Mouse (Mus musculus) NIH3T3 (cell line): ENCODE data around the gene Lamtor4.
"Not testable (repeated sequence)": the region's sequence is repeated elsewhere in the genome, so short reads cannot be mapped to it uniquely, and the experiment has no call there.

Experiments
- DNase-seq: peaks from one replicate; pipeline ENCODE4 v3.0.0-alpha.2; 2012; ENCODE audit warnings: low read depth

Gene Lamtor4

DNA sequence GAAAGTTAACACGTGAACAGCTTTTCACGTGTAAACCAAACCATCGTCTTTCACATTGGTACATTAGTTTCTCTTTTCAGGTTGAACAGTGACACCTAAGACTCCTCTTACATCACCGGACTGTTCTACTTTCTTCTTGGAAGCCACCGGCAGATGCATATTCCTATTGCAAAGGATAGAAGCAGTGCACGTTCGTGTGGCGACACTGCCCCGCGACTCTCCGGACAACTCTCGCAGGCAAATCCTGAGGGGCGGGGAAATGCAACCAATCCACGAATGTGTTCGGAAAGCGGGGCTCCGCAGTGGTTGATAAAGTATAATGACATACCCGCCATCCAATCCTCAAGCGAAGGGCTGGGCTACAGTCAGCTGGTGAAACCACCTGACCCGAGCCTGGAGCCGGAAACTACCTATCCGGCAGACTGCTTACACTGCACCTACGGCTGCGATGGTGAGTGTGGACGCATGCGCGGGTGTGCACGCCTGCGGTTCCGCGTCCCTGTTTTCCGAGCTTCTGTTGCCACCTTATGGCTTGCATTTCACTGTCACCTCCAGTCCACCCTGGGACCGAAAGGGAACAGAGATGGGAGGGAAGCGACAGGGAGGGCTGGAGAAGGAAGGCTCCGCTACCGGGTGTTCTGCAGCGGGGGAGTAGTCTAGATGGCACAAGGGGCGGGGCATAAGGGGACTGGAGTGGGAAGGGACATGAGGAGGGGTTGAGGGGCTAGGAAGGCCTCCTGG, at the start of gene Lamtor4:
Gene Lamtor4, plus strand, starts transcription at position 130 of the 741 bp plus-strand sequence.
- peak; percentile 97 for DNase-seq

DNA sequence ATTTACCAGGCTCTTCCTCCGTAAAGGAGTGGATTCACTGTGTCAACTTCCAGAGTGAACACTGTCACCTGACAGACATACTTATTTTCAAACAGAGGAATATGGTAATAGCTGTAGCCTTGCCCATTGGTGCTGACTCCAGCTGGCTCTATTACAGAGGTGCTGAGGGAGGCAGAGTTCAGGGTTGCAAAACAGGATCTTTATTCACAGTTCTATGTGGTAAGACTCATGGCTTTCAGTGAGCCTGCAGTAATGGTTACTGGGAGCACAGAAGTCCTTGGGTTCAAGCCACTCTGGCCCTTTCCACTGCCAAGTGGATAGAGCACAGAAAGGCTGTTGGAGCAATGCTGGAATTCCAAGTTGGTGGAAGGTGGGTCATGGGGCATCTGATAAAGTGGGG, 48.0 kb upstream of the Lamtor4 start:
- DNase-seq = no peak

DNA sequence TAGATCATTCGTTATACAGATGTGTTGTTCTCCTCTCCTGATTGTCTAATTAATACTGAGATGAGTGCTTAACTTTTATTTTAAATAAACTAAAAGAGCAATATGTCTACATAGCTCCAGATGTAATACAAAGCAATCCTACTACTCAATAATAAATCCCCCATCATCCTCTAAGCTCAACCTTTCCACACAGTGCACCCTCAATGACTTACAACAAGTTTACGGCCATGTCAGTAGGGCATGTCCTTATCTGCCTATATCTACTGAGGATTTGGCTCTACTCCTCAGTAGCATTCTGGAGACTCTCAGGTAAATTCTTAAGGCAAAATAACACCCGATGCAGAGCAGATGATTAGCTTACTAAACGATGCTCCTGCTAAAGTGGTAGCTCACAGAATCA, 47.4 kb upstream of the Lamtor4 start:
- DNase-seq = no peak

DNA sequence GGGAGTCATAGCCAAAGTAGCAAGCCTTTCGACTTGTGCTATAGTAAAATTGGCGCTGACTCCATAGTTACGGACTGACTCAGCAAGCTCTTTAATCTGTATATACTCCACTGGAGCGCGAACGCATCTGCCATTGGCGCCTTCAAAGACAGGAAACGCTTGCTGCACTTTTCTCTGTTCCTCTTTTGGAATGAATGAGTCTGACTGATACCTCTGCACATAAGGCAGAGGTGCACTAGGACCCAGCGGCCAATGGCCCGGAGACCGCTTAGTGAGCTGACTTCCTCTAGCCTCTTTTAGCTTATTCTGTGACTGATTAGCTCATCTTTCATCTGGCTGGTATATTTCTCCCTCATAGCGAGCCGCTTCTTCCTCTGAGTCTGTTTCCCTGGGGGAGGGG, 38.6 kb upstream of the Lamtor4 start:
- not testable (repeated sequence) for DNase-seq

DNA sequence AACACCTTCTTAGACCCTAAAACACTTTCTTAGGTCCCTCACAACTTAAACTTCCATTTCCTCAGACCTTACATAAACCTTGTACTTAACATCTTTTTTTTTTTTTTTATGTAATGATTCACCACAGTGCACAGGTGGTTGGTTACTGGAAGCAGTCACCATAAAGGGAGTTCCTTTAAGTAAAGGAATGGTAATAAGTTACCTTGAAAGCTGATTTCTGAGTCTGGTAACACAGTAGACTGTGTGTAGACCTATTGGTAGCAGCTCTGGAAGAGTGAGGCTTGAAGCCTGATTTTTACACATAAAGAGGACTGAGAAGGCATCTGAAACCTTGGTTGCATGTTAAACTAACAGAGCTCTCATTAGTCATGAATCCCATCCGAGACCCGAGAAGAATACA, 35.4 kb upstream of the Lamtor4 start:
- no peak for DNase-seq

DNA sequence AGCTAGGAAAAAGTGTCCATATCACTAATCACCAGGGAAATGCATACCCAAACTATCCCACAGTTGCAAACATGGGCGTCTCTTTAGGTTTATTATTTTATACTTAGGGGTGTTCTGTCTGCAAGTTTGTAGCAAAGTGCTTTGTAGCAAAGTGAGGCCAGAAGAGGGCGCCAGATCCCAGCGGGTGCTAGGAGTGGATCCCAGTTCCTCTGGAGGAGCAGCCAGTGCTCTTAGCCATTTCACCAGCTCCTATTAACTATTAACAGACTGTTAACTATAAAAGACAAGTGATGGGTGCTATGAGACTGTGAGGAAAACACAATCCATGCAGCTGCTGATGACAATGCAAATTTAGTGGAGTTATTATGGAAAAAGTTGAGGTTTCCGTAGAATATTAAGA, 33.2 kb upstream of the Lamtor4 start:
- peak; percentile 89 for DNase-seq

DNA sequence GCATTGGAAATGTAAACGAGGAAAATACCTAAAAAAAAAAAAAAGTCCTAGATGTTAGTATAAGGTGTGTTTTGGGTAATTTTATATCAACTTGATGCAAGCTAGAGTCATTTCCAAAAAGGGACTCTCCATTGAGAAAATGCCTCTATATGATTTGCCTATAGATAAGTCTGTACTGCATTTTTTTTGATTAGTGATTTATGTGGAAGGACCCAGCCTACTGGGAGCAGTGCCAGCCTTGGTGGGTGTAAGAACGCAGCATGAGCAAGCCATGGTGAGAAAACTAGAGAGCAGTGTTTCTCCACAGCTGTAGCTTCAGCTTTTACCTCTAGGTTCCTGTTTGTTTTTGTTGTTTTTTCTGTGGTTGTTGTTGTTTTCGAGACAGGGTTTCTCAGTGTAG, 32.0 kb upstream of the Lamtor4 start:
- no peak for DNase-seq

DNA sequence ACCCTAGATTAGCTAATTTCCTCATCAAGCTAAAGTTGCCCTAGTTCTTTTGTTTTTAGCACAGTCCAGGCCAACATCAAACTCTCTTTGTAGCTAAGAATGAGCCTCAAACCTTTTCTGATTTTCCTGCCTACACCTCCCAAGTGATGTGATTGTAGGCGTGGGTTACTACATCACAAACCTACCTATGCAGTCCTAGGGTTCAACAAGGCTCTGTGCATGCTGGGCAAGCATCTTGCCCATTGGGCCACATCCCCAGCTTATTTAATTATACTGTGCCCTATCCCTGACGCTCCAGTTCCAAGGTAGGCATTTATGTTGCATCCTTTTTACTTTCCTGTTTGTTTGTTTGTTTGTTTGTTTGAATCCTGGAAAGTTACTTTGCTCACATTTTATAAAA, 29.6 kb upstream of the Lamtor4 start, which contains the start of gene Nxpe5:
Gene Nxpe5, plus strand, starts transcription at position 199 of the 400 bp plus-strand sequence.
- DNase-seq = no peak

DNA sequence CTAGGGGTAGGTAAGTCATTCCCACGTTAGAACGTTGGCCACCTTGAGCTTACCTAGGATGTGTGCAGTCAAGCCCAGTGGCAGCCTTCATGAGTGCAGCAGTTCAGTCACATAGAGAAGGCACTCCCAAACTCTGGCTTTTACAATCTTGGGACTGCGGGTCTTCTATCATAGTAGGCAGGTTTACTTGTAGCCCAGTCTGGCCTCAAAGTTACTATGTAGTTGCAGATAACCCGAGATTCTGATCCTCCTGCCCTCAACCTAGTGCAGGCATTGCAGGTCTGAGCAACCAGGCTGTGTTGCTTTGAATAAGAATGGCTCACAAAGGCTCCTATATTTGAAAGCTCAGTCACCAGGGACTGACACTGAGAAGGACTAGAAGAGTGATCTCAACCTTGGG, 28.8 kb upstream of the Lamtor4 start:
- DNase-seq = no peak

DNA sequence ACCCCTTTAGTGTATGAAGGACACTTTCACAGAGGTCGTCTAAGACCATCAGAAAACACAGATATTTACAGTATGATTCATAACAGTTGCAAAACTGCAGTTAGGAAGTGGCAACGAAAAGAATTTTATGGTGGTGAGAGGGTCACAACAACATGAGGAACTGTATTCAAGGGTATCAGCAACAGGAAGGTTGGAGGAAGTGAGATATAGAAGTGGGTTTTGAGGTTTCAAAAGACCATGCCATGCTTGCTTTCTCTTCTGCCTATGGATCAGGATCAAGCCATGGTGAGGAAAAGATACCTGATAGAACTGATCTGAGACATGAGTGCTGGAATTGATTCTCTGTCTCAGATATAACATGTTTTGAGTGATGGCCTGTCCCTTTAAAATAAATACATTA, 27.9 kb upstream of the Lamtor4 start:
- DNase-seq = no peak

DNA sequence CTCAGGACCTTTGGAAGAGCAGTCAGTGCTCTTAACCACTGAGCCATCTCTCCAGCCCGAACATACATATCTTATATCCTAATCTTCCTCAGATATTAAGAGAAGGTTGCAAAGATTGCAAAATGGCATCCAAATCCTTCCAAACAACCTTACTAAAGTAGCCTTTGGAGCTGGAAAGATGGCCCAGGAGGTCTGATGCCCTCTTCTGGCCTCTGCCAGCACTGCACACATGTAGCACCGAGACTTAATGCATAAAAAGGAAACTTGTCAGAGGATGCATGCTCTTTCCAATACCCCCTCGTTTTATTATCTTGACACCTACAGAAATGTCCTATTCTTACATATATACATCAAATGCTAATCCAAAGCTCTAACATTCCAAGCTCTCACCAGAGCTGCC, 27.3 kb upstream of the Lamtor4 start:
- DNase-seq = peak; percentile 63

DNA sequence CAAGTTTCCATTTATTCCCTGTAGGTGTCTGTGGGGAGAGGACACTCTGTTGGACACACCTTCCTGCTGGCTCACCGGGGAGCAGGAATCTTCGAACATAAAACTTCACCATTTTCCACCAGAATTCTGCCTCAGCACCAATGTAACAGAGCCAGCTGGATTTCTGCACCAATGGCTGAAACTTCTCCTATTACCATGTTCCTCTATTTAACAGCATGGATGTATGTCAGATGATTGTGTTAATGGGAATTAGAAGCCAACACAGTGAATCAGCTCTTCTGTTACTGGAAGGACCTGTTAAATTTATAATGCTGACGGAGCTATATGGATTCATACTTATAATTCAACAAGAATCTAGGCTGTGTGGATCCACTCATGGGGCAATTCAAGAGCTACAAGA, 25.8 kb upstream of the Lamtor4 start:
- no peak for DNase-seq

DNA sequence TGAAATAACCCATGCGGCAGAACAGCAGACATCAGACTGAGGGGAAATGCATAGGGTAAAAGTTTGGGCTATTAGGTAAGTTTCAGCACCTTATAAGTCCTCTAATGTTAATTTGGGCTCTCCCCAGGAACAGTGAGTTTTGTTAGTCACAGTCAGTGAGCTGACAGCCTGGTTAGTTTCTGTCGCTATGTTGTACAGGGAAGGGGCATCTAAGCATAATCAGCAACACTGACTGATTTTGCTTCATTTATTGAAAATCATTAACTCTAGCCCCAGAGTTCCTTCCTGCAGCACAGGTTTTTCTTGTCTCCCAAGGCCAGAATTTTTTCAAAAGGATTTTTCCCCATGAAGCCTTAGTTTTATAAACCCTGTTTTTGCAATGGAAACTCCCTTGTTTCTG, 21.5 kb upstream of the Lamtor4 start:
- no peak for DNase-seq

DNA sequence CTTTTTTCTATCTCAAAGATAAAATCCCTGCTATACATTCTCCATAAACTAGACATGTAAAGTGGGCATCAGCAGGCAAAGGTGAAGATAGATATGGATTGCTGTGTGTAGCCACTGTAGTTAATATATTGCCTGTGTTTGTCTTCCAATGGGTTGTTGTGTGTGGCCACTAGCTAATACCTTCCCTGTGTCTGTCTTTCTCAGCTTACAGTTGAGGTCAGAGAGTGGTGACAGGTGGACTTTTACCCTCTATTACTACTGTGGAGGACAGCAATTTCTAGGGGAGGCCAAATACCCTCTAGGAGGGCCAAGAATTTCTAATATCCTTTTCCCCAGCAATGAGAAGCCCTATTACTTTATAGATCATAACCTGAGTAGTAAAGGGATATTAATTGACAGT, 21.1 kb upstream of the Lamtor4 start:
- no peak for DNase-seq

DNA sequence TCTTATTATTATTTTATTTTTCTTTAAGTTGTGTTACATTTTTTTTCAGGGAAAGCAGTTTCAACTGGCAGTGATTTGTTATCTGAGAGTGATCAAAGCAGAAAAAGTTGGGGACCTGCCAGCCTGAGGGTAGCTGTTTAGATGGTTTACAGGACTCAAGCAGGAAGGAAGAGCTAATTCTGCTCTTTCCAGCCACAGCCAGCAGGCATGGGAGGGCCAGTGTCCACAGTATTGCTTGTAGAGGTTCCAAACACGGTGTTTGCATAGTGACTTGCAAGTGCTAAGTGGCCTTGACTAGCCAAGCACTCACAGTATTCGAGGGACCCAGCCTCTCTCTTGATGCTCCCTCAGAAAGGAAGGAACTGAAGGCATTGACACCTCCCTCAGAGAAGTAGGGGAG, 13.8 kb upstream of the Lamtor4 start:
- DNase-seq = no peak

DNA sequence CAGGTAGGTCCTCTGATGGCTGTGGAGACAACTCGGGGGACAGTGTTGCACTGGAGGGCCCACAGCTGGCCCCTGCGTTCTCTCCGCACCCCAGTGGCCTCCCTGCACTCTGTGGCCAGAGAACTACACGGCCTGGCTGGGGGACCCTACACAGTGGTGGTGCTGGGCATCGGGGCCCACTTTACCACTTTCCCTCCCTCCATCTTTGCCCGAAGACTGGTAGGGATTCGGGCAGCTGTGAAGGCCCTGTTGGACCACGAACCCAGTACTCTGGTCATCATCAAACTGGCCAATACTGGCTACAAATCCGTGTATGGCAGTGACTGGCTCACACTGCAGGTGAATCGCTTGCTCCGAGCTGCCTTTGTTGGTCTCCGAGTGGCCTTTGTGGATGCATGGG, 4.1 kb upstream of the Lamtor4 start:
- DNase-seq = no peak

DNA sequence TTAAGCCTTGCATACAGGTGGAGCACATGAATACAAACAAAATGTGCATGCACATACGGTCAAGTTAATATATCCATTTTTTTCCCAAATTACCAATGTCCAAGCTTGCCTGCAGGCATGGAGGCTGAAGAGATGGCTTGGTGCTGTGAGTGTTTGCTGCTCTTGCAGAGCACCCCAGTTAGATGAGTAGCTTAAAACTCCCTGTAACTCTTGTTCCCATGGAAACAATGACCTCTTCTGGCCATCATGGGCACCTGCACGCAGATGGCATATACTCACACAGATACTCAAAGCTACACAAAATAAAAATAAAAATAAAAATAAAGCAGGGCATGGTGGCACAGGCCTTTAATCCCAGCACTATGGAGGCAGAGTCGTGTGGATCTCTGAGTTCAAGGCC, 2.2 kb upstream of the Lamtor4 start:
- no peak for DNase-seq

DNA sequence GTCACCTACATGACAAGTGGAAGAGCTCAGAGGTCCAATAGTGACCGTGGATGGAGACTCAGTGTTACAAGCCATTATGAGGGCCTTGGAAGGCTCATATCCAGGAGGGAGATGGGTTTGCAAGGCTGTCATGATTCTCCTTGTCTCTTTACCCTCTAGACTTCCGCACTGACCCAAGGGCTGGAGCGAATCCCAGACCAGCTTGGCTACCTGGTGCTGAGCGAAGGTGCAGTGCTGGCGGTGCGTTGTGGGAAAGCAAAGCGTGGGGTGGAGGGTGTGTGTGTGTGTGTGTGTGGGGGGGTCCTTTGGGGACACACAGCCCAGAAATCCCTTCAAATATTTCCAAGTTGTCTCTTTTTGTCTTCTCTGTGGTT, 799 bp downstream of the Lamtor4 start:
- DNase-seq = no peak

DNA sequence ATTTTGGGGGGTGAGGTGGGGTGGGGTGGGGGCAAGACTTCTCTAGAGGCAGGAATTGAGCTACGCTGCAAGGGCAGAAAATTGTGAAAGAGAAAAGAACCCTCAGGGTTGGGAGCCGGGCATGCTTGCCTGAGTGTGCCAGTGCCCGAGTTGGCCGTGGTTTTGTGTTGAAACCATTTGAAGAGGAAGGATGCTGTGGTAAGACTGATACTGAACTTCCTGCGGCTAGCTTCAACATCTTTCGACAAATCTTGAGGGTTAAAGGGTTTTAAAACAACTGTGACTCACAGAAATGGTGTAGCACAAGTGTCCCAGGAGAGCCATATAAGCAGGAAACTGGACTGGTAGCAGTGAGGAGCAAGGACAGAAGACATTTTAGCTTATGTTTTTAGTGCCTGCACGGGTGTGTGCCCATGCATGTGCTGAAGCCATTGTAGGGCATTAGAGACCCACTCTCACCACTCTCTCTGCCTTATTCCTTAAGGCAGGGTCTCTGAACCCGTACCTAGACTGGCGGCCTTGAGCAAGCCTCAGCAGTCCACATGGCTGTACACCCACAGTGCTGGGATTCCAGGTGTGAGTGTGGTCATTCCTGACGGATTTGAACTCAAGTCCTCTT, 1.8 kb downstream of the Lamtor4 start:
- no peak for DNase-seq

DNA sequence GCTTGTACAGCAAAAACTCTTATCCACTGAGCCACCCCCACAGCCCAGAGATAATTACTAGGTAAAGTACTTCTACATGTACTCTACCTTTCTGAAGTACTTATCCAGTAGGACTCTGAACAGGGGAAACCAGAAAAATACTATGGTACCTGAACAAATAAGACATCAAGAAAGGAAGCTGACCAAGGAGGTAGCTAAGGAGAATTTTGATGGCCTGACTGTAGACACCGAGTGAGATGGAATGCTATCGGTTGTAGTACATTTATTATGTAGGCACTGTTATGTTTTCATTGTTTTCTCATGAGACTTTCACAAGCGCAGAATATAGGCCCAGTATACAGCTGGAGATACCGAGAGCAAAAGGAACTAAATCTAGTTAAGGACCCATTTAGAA, 2.3 kb downstream of the Lamtor4 start:
- DNase-seq = no peak

DNA sequence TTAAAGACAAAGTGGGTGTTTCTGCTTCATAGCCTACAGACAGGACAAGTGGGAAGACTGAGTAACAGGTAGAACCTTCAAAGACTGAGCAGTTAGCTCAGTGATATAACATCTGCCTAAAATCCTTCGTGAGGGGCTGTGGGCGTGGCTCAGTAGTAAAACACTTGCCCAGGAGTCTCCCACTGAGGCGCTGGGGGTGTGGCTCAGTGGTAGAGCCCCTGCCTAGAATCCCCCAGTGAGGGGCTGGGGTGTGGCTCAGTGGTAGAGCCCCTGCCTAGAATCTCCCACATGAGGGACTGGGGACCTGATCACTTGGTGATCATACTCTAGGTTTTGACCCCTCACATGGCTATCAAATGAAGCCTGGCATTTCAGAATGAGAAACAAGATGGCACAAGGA, 2.8 kb downstream of the Lamtor4 start:
- no peak for DNase-seq

DNA sequence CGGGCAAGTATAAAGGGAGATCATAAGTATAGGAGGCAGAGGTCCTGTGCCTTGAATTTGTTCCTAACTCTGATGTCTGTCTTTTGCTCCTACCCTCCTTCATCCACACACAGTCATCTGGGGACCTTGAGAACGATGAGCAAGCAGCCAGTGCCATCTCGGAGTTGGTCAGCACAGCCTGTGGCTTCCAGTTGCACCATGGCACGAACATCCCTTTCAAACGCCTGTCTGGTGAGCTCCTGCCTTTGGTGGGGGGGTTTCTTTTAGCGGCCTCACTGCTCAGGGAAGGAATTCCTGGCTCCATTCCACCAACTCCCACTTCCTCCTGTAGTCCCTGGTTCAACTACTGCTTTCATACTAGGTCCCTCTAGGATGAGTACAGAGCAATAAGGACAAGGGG, 3.3 kb downstream of the Lamtor4 start:
- no peak for DNase-seq

DNA sequence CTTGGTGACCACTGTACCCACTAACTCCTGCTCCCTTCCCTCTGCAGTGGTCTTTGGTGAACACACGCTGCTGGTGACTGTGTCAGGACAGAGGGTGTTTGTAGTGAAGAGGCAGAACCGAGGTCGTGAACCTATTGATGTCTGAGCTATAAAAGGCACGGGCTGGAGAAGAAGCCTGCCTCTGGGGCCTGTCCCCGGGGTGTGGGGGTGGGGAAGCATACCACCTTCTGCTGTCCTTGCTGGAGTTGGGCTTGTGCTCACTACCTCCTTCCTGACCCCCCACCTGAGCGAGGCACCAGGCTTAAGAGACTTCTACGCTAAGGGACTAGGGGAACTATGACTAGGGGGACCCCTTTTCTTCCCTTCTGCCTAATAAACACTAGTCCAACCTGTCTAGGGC, 3.7 kb downstream of the Lamtor4 start:
- DNase-seq = no peak

DNA sequence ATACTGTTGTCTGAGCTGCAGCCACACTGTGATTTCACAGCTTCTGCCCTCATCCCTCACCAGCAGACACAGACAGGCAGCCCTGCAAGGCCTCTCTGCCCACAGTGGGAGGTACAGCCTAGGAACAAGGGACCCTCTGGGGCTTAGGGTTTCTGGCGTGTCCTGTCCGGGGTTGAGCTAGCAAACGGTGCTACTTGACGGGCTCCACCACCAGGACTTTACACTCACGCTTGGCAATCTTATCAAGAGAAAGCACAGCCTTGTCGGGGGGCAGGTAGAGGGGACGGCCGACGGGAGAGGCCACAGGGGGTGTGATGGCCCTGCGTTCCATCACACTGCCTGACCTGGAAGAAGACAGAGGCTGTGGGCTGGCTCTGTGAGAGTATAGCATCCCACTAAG, 4.8 kb downstream of the Lamtor4 start:
- DNase-seq = no peak
